Mouse (Mus musculus) brain, embryonic 14.5 days (tissue): ENCODE measurements at regions not wholly inside any gene's neighbourhood (a gene's known extent, or its start where the extent isn't known, plus 50 kb on each side); places are given as distances from the start of the nearest gene placed in this dataset.

ENCODE experiments used
- DNase-seq: peaks from one replicate; pipeline ENCODE4 v3.0.0-alpha.2; 2011; ENCODE audit warnings: low read depth
- CTCF ChIP-seq: fragments of 200-500 bp; IDR thresholded peaks from 2 replicates; pipeline ENCODE4 v1.5.1; 2012; ENCODE audit warnings: inconsistent platforms, mild to moderate bottlenecking, moderate library complexity, borderline replicate concordance; ENCODE audit not compliant: insufficient read depth, insufficient read length; ENCODE audit errors: extremely low read depth
- POLR2A ChIP-seq: fragments of 200-500 bp; IDR thresholded peaks from 2 replicates; pipeline ENCODE4 v1.6.1; 2012; ENCODE audit warnings: mild to moderate bottlenecking, inconsistent platforms, borderline replicate concordance; ENCODE audit not compliant: poor library complexity, insufficient read depth, insufficient read length, severe bottlenecking; ENCODE audit errors: extremely low read depth

GRCm38 (mm10) chr2:173350405-173350804 is 74.1 kb upstream of the Pmepa1 start:
- DNase-seq: no peak
- TF ChIP-seq CTCF (no peak), POLR2A (no peak)

GRCm38 (mm10) chr2:173350831-173351230 is 74.5 kb upstream of the Pmepa1 start:
- DNase-seq: no peak
- TF ChIP-seq CTCF: no peak
- no peak for TF ChIP-seq POLR2A

- peak; percentile 72 for DNase-seq
- TF ChIP-seq CTCF (no peak), POLR2A (no peak)
Observed at GRCm38 (mm10) chr2:173351831-173352755, 75.8 kb upstream of the Pmepa1 start.

GRCm38 (mm10) chr2:173352756-173353139 is 76.4 kb upstream of the Pmepa1 start:
- no peak for TF ChIP-seq POLR2A
- DNase-seq: no peak

- no peak for DNase-seq
- no peak for TF ChIP-seq CTCF
- no peak for TF ChIP-seq POLR2A
Observed at GRCm38 (mm10) chr2:173353435-173354241, 77.3 kb upstream of the Pmepa1 start.

- no peak for DNase-seq
- TF ChIP-seq POLR2A (no peak), CTCF (no peak)
Observed at GRCm38 (mm10) chr2:173356786-173357185, 80.5 kb upstream of the Pmepa1 start.

- DNase-seq: peak; percentile 69
- no peak for TF ChIP-seq CTCF
- no peak for TF ChIP-seq POLR2A
Observed at GRCm38 (mm10) chr2:173365441-173366166, 89.3 kb upstream of the Pmepa1 start.

- TF ChIP-seq POLR2A (no peak), CTCF (no peak)
- DNase-seq: no peak
Observed at GRCm38 (mm10) chr2:173366734-173367133, 90.4 kb upstream of the Pmepa1 start.

- no peak for TF ChIP-seq POLR2A
- no peak for TF ChIP-seq CTCF
- DNase-seq: peak; percentile 44
Observed at GRCm38 (mm10) chr2:173368899-173369298, 92.6 kb upstream of the Pmepa1 start.

GRCm38 (mm10) chr2:173376926-173377325 is 100.6 kb upstream of the Pmepa1 start:
- TF ChIP-seq POLR2A (no peak), CTCF (no peak)
- no peak for DNase-seq

- no peak for TF ChIP-seq POLR2A
- TF ChIP-seq CTCF: no peak
- no peak for DNase-seq
Observed at GRCm38 (mm10) chr2:173377497-173378257, 101.3 kb upstream of the Pmepa1 start.
